Mouse (Mus musculus) heart, embryonic 11.5 days (tissue): ENCODE results near the gene Coasy. TPM values are rescaled to one million over a fixed set of nuclear protein-coding genes. Genes with fewer than 3 reads are reported as not detected.

ENCODE experiments used
- ATAC-seq: fragments of 200-750 bp; cut with Nextera tagmentation; replicated peaks from 2 replicates; pipeline ENCODE4 v1.8.0; 2017; ENCODE audit warnings: moderate library complexity; ENCODE audit not compliant: insufficient number of reproducible peaks, low FRiP score, low TSS enrichment
- H3K27ac ChIP-seq: fragments of 300-500 bp; sonication (generic); 2 replicates; pipeline ENCODE4 v1.5.1; 2014; ENCODE audit warnings: mild to moderate bottlenecking, low read depth, low read length
- H3K27me3 ChIP-seq: fragments of 300-500 bp; sonication (generic); 2 replicates; pipeline ENCODE4 v1.6.1; 2014; ENCODE audit warnings: mild to moderate bottlenecking, low read length, mixed read lengths; ENCODE audit not compliant: control insufficient read depth, insufficient read depth
- H3K36me3 ChIP-seq: fragments of 300-500 bp; sonication (generic); 2 replicates; pipeline ENCODE4 v1.6.1; 2014; ENCODE audit warnings: mild to moderate bottlenecking, low read length, moderate library complexity, mixed read lengths; ENCODE audit not compliant: control insufficient read depth, insufficient read depth
- H3K4me1 ChIP-seq: fragments of 300-500 bp; sonication (generic); 2 replicates; pipeline ENCODE4 v1.6.1; 2014; ENCODE audit warnings: low read length; ENCODE audit not compliant: control insufficient read depth, insufficient read depth
- H3K4me2 ChIP-seq: fragments of 300-500 bp; sonication (generic); 2 replicates; pipeline ENCODE4 v1.6.1; 2014; ENCODE audit warnings: mild to moderate bottlenecking, moderate library complexity
- H3K4me3 ChIP-seq: fragments of 300-500 bp; sonication (generic); 2 replicates; pipeline ENCODE4 v1.5.1; 2014; ENCODE audit warnings: low read depth, low read length
- H3K9ac ChIP-seq: fragments of 300-500 bp; sonication (generic); 2 replicates; pipeline ENCODE4 v1.6.1; 2014; ENCODE audit warnings: mild to moderate bottlenecking, low read depth, low read length, moderate library complexity
- H3K9me3 ChIP-seq: fragments of 300-500 bp; sonication (generic); replicated peaks from 2 replicates; pipeline ENCODE4 v1.6.1; 2016; ENCODE audit warnings: low read length; ENCODE audit not compliant: control insufficient read depth
- WGBS: fragments of 180-500 bp; shearing (Covaris S2); extraction: QIAGEN DNeasy Blood & Tissue Kit; methylation state at CpG from one replicate; pipeline ENCODE4 v1.1.7; 2014; ENCODE audit not compliant: insufficient replicate concordance; 5-methylcytosine and 5-hydroxymethylcytosine counted together
- polyA plus RNA-seq: library from polyadenylated mRNA; unstranded; fragments of >200 nt; fragmentation: Nextera tagmentation; extraction: Ambion mirVana; gene quantifications from 2 replicates; pipeline ENCODE4 v1.2.1, GENCODE M21; 2014

Gene Coasy
- polyA plus RNA-seq, 1 experiment from 2014 or later, result 29.6 TPM

DNA sequence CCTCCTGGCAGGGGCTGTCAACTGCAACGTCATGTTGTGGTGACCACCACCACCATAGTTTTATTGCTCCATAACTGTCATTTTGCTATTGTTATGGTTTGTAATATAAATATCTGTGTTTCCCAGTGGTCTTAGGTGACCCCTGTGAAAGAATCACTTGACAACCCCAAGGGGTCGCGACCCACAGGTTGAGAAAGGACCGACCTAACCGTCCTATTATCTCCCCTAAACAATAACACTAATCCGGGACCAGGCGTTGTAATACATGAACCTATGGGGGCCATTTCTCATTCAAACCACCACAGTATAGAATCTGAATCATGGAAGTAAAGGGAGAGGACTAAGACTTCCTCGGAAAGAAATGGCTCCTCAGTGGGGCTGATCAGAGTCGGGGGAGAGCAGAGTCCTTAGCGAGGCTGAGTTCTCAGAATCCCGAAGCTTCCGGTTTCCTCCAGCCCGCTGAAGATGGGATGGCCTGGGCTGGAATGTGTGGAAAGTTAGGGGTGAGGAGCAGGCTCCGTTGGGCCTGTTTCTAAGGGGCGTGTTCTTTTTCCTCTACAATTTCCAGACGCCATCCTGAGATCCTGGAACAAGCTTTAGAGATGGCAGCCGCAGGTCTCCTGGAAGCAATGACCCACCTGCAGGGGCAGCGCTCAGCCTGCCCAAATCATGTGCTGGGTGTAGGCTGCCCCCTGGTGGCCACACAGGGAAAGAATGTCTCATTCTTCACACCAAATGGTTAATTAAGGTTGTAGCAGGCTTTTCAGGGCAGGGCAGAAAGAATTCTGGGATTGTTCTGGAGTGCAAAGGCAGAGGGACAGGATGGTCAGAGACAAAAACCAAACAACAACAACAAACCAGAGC lies 15.6 kb upstream of the Coasy start:
- Histone ChIP-seq H3K4me1 (peaks cover 48% of the 10 kb centered on the region), H3K4me2 (peak overlapping the region; percentile 61), H3K4me3 (peak overlapping the region; percentile 22), H3K27me3 (no peaks in the 10 kb centered on the region; the same call in 1 of the 2 replicates), H3K27ac (no peak overlapping the region), H3K9me3 (no peaks in the 10 kb centered on the region), H3K36me3 (no peaks in the 10 kb centered on the region), H3K9ac (peak overlapping the region; percentile 30)
- WGBS, result 18% methylated on average over 18 of the region's 18 CpGs
- ATAC-seq, result no peak

DNA sequence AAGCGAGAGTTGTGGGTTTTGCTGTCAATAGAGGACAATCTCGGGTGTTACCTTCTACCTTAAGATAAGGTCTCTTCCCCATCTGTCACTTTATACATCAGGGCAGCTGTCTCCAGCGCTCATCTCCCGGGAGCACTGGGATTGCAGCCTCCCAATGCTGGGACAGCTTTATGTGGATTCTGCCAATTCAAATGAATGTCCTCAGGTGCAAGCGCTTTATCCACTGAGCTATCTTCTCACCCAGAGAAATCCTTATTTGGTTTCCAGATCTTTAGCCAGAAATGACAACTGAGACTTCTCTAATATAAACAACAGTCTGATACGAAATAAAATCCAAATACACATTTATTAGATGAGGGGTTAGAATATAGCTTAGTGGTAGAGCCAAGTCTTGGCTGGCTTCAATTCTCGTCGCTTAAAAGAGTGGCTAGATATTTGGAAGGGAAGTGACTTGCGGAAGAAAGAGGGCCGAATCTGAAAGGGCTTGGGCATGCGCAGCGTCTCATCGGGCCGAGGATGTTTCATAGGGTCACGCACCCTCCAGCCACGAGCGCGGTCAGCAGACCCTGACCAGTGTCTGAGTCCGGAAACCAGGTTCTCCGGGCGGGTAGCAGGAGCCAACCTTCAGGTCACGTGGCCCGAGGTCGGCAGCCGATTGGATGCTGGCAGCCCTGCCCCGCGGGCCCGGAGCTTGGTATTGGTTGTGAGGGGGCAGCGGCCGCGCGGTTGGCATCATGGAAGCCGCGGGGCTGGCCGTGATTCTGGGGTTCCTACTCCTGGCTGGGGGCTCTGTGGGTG lies 12.8 kb upstream of the Coasy start, which contains the start of gene Naglu:
Naglu (plus strand) TSS at position 622 of the 798 bp plus-strand sequence.
- Histone ChIP-seq H3K4me1 (peaks cover 20% of the 10 kb centered on the region), H3K4me2 (peak within 1 kb of the TSS; percentile 98), H3K9ac (peak within 1 kb of the TSS; percentile 75), H3K36me3 (no peaks in the 10 kb centered on the region), H3K9me3 (no peaks in the 10 kb centered on the region), H3K27me3 (no peaks in the 10 kb centered on the region; the same call in 1 of the 2 replicates), H3K4me3 (peak within 1 kb of the TSS; percentile 79), H3K27ac (no peak within 1 kb of the TSS)
- 5% methylated on average over 35 of the region's 35 CpGs for WGBS
- peak; percentile 74 for ATAC-seq

GRCm38 (mm10) chr11:101070189-101070527 lies 12.2 kb upstream of the Coasy start:
- peak overlapping the region; percentile 75 for H3K9ac ChIP-seq
- no peaks in the 10 kb centered on the region; the same call in 1 of the 2 replicates for H3K27me3 ChIP-seq
- no peaks in the 10 kb centered on the region for H3K9me3 ChIP-seq
- H3K36me3 ChIP-seq, result no peaks in the 10 kb centered on the region
- WGBS, result 1% methylated on average over 35 of the region's 36 CpGs
- H3K4me1 ChIP-seq, result peaks cover 16% of the 10 kb centered on the region
- peak; percentile 20; the same call in 1 of the 2 replicates for ATAC-seq
- peak overlapping the region; percentile 98 for H3K4me2 ChIP-seq
- H3K4me3 ChIP-seq, result peak overlapping the region; percentile 79
- no peak overlapping the region for H3K27ac ChIP-seq

DNA sequence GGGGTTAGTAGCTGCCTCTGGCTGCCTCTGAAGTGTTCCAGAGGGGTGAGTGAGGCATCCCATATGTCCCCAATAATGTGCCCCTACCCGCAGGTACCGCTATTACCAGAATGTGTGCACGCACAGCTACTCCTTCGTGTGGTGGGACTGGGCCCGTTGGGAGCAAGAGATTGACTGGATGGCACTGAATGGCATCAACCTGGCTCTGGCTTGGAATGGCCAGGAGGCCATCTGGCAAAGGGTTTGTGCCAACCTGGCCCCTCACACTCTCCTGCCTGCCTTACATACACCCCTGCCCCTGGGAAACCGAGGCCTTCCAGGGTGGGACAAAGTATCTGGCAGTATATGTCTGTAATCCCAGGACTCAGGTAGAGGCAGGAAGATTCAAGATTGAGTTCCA lies 11.4 kb upstream of the Coasy start:
- H3K36me3 ChIP-seq, result no peaks in the 10 kb centered on the region
- ATAC-seq, result no peak
- H3K9me3 ChIP-seq, result no peaks in the 10 kb centered on the region
- 68% methylated on average over 6 of the region's 6 CpGs for WGBS
- no peak overlapping the region; the same call in 1 of the 2 replicates for H3K4me3 ChIP-seq
- no peak overlapping the region for H3K9ac ChIP-seq
- H3K4me1 ChIP-seq, result peaks cover 15% of the 10 kb centered on the region
- H3K4me2 ChIP-seq, result no peak overlapping the region; the same call in 1 of the 2 replicates
- H3K27ac ChIP-seq, result no peak overlapping the region
- H3K27me3 ChIP-seq, result no peaks in the 10 kb centered on the region; the same call in 1 of the 2 replicates

DNA sequence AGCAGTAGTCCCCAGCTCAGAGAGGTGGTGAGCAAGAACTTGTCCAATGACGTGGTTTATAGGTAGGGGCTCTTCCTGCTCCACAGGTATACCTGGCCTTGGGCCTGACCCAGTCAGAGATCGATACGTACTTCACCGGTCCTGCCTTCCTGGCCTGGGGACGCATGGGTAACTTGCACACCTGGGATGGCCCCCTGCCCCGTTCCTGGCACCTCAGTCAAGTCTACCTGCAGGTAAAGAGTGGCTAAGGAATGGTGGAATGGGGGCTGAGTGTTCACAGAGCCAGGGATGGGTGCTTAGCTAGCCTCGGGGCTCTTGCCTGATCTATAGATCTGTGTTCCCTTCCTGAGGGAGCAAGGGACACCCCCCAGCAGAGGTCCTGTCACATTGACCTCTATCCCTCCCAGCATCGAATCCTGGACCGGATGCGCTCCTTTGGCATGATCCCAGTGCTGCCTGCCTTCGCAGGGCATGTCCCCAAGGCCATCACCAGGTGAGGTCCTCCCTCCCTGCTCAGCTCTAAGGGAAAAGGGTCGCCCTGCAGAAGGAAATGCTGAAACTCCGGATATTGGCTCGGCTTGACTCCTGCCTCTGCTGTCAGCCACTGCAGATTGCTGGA lies 10.4 kb upstream of the Coasy start:
- H3K27me3 ChIP-seq, result peaks cover 6% of the 10 kb centered on the region
- peaks cover 8% of the 10 kb centered on the region; the same call in 1 of the 2 replicates for H3K4me1 ChIP-seq
- H3K36me3 ChIP-seq, result peaks cover 2% of the 10 kb centered on the region; the same call in 1 of the 2 replicates
- H3K27ac ChIP-seq, result no peak overlapping the region
- H3K4me2 ChIP-seq, result no peak overlapping the region
- H3K9ac ChIP-seq, result no peak overlapping the region
- H3K4me3 ChIP-seq, result no peak overlapping the region
- H3K9me3 ChIP-seq, result no peaks in the 10 kb centered on the region
- no peak for ATAC-seq
- WGBS, result 60% methylated on average over 14 of the region's 14 CpGs

GRCm38 (mm10) chr11:101078121-101078520 lies 4.2 kb upstream of the Coasy start, which contains the start of gene Hsd17b1:
Gene Hsd17b1, plus strand, starts transcription at chr11:101078411.
- H3K4me1 ChIP-seq, result peaks cover 6% of the 10 kb centered on the region
- ATAC-seq, result no peak
- WGBS, result 64% methylated on average over 9 of the region's 9 CpGs
- H3K27me3 ChIP-seq, result peaks cover 52% of the 10 kb centered on the region
- peak within 1 kb of the TSS; percentile 27 for H3K4me2 ChIP-seq
- no peaks in the 10 kb centered on the region for H3K9me3 ChIP-seq
- H3K36me3 ChIP-seq, result peaks cover 2% of the 10 kb centered on the region; the same call in 1 of the 2 replicates
- no peak within 1 kb of the TSS for H3K27ac ChIP-seq
- no peak within 1 kb of the TSS for H3K4me3 ChIP-seq
- no peak within 1 kb of the TSS for H3K9ac ChIP-seq

GRCm38 (mm10) chr11:101079746-101080145 lies 2.6 kb upstream of the Coasy start:
- peak overlapping the region; percentile 47 for H3K4me2 ChIP-seq

GRCm38 (mm10) chr11:101080421-101080820 lies 1.9 kb upstream of the Coasy start:
- no peak overlapping the region for H3K27ac ChIP-seq
- H3K27me3 ChIP-seq, result peaks cover 52% of the 10 kb centered on the region
- ATAC-seq, result no peak
- 65% methylated on average over 5 of the region's 5 CpGs for WGBS
- H3K9me3 ChIP-seq, result no peaks in the 10 kb centered on the region
- no peak overlapping the region for H3K9ac ChIP-seq
- no peak overlapping the region for H3K4me3 ChIP-seq
- H3K36me3 ChIP-seq, result peaks cover 5% of the 10 kb centered on the region; the same call in 1 of the 2 replicates
- H3K4me2 ChIP-seq, result no peak overlapping the region
- H3K4me1 ChIP-seq, result peaks cover 10% of the 10 kb centered on the region

More at GRCm38 (mm10) chr11:101079746-101080145, 2.6 kb upstream of the Coasy start:
- Histone ChIP-seq H3K4me1 (peaks cover 10% of the 10 kb centered on the region), H3K36me3 (peaks cover 5% of the 10 kb centered on the region; the same call in 1 of the 2 replicates), H3K27ac (no peak overlapping the region), H3K27me3 (peaks cover 52% of the 10 kb centered on the region), H3K9ac (no peak overlapping the region), H3K4me3 (peak overlapping the region; percentile 6; the same call in 1 of the 2 replicates), H3K9me3 (no peaks in the 10 kb centered on the region)
- WGBS, result 2% methylated on average over 27 of the region's 27 CpGs
- ATAC-seq, result no peak
